ENCODE assay signal across 8 mouse cellular contexts in genomic region chr8:4275275-4276110, GRCm38 (mm10). TPM values are rescaled to one million over a fixed set of nuclear protein-coding genes. Genes with fewer than 3 reads are reported as not detected.
DNase-seq lines count a peak whose midpoint lies in the region; ATAC-seq lines count a peak whose summit lies in the region.

Gene Timm44, minus strand, starts transcription at chr8:4275913.

- H3K36me3 ChIP-seq in hindbrain, embryonic 15.5 days: peaks cover 21% of the 10 kb centered on the region

- H3K4me1 ChIP-seq in hindbrain, embryonic 15.5 days (replicated peaks): peaks cover 12% of the 10 kb centered on the region

- peak within 1 kb of the TSS; percentile 65 for H3K9ac ChIP-seq in hindbrain, embryonic 15.5 days

- no peaks in the 10 kb centered on the region for H3K9me3 ChIP-seq in hindbrain, embryonic 15.5 days

- DNase-seq in T-cell, adult 2 months (ENCODE audit: low spot score): peak; percentile 95
- peak; percentile 96 to 98 for DNase-seq in cerebellum, postnatal 36 days
- DNase-seq in frontal cortex, postnatal 36 days (ENCODE audit: low spot score in 2 of 2): peak; percentile 95 to 97
- peak; percentile 94 for DNase-seq in left cerebral cortex, adult 11 months (ENCODE audit: low spot score)
- DNase-seq in lung, postnatal 4 days: peak; percentile 95
- peak; percentile 92 for DNase-seq in retina, postnatal 7 days (ENCODE audit: low read depth, low spot score)
- peak; percentile 86 for DNase-seq in urinary bladder, adult 2 months (ENCODE audit: low spot score)

- under 1% methylated on average over 39 of the region's 39 CpGs for WGBS in hindbrain, embryonic 15.5 days

- H3K27me3 ChIP-seq in hindbrain, embryonic 15.5 days: no peaks in the 10 kb centered on the region

- H3K27ac ChIP-seq in hindbrain, embryonic 15.5 days (replicated peaks): peak within 1 kb of the TSS; percentile 79

- peak; percentile 96 for ATAC-seq in hindbrain, embryonic 15.5 days (ENCODE audit: low FRiP score, low read depth)

- peak within 1 kb of the TSS; percentile 64 for H3K4me2 ChIP-seq in hindbrain, embryonic 15.5 days

- H3K4me3 ChIP-seq in hindbrain, embryonic 15.5 days: peak within 1 kb of the TSS; percentile 55

RNA-seq across cellular contexts. Expression of gene Timm44, which starts in this region (rescaled TPM):
- polyA plus RNA-seq in hindbrain, embryonic 15.5 days (2015; fragmentation: Nextera tagmentation; extraction: Ambion mirVana): 40.1 and 41.8 TPM in 2 replicates
- 66.5 and 76.2 TPM in 2 replicates for polyA plus RNA-seq in urinary bladder, adult 2 months (2012; rRNA removed)

Comparison
In these comparisons a context has a peak if more than half of its experiments do, and no peak if none do; other contexts are left out.
1. Peak in every context shown above with its lines: DNase-seq, ATAC-seq, H3K4me3 ChIP-seq and H3K27ac ChIP-seq.